Mouse (Mus musculus) embryonic facial prominence, embryonic 10.5 days (tissue): ENCODE measurements around the gene Eftud2. TPM values are rescaled to one million over a fixed set of nuclear protein-coding genes. Genes with fewer than 3 reads are reported as not detected.

ENCODE experiments used
- DNase-seq: peaks from one replicate; pipeline ENCODE4 v3.0.0-alpha.2; 2017; ENCODE audit warnings: low spot score
- H3K27ac ChIP-seq: fragments of 300-500 bp; sonication (generic); replicated peaks from 2 replicates; pipeline ENCODE4 v1.5.1; 2016; ENCODE audit warnings: mild to moderate bottlenecking
- H3K27me3 ChIP-seq: fragments of 300-500 bp; sonication (generic); replicated peaks from 2 replicates; pipeline ENCODE4 v1.6.1; 2016; ENCODE audit warnings: low read depth, mild to moderate bottlenecking; ENCODE audit not compliant: poor library complexity, severe bottlenecking
- H3K36me3 ChIP-seq: fragments of 300-500 bp; sonication (generic); replicated peaks from 2 replicates; pipeline ENCODE4 v1.6.1; 2016; ENCODE audit warnings: mild to moderate bottlenecking, moderate library complexity
- H3K4me1 ChIP-seq: fragments of 300-500 bp; sonication (generic); 2 replicates; pipeline ENCODE4 v1.6.1; 2016
- H3K4me3 ChIP-seq: fragments of 300-500 bp; sonication (generic); 2 replicates; pipeline ENCODE4 v1.5.1; 2016; ENCODE audit warnings: mild to moderate bottlenecking, moderate library complexity
- H3K9me3 ChIP-seq: fragments of 300-500 bp; sonication (generic); 2 replicates; pipeline ENCODE4 v1.6.1; 2016; ENCODE audit warnings: mild to moderate bottlenecking
- WGBS: fragments of 180-500 bp; shearing (Covaris S2); methylation state at CpG from one replicate; pipeline ENCODE4 v1.1.7; 2016; 5-methylcytosine and 5-hydroxymethylcytosine counted together
- polyA plus RNA-seq: library from polyadenylated mRNA; unstranded; fragments of >200 nt; fragmentation: Nextera tagmentation; extraction: Ambion mirVana; gene quantifications from 2 replicates; pipeline ENCODE4 v1.2.1, GENCODE M21; 2016

Eftud2 gene
- polyA plus RNA-seq, 1 experiment from 2014 or later: 347 TPM

DNA sequence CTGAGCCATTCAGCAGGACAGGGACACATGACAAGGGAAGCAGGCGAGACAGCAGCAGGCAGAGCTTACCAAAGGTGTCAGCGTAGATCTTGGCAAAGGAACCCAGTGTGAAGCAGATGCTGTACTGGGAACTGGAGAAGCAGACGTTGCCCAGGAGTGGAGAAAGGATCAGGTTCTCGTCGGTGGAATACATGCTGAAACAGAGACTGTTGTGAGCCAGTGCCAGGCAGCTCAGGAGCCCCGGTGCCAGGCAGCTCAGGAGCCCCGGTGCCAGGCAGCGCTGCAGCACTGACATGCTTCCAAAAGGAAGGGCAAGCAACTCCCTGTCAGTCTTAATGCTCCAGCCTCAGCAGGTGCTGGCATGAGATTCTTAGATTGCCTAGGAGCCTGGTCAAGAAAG lies 20.9 kb downstream of the Eftud2 start:
- peaks cover 24% of the 10 kb centered on the region for H3K4me1 ChIP-seq
- WGBS: 94% methylated on average over 8 of the region's 8 CpGs
- H3K4me3 ChIP-seq: no peak overlapping the region
- H3K36me3 ChIP-seq: peaks cover 100% of the 10 kb centered on the region
- H3K27ac ChIP-seq: no peak overlapping the region
- no peaks in the 10 kb centered on the region for H3K27me3 ChIP-seq
- H3K9me3 ChIP-seq: no peaks in the 10 kb centered on the region
- DNase-seq: no peak

DNA sequence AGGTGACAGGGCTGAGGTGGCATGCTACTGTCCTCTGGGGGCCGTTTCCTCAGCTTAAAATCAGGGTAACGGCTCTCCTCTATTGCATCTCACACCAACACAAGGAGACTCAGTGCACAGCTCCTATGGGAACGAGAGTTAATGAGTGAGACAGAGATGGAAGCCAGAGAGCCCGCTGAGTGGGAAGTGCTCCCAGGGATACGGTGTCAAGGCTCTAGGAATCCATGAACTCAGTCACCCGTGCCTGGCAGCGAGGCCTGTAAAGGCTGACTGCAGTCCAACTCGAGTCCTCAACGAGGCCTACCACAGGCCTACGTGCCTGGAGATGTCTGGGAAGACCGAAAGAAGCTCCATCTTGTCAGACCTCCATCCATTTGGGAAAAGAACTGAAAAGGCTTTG lies 21.8 kb downstream of the Eftud2 start:
- WGBS: 91% methylated on average over 11 of the region's 11 CpGs
- Histone ChIP-seq H3K27me3 (no peaks in the 10 kb centered on the region), H3K36me3 (peaks cover 100% of the 10 kb centered on the region), H3K4me1 (peaks cover 24% of the 10 kb centered on the region), H3K9me3 (no peaks in the 10 kb centered on the region), H3K27ac (no peak overlapping the region), H3K4me3 (no peak overlapping the region)
- no peak for DNase-seq

DNA sequence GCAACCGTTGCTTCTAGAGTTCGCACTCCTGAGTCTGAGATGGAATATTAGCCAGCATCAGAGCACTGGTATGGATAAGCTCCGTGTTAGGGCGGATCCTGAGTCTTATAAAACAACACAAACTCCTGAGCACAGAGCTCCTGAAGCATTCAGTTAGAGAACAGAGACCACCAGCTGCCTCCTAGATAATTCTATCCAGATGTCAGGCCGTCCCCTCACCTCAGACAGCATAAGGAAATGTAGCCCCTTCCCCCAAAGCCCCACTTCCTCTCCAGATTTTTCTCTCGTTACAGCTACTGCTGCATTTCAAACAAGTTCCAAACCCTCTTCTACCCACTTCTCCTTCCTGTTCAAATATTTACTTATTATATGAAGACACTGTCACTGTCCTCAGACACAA lies 24.8 kb downstream of the Eftud2 start:
- WGBS: 56% methylated on average over 6 of the region's 6 CpGs
- H3K36me3 ChIP-seq: peaks cover 100% of the 10 kb centered on the region
- no peak overlapping the region for H3K4me3 ChIP-seq
- H3K27me3 ChIP-seq: no peaks in the 10 kb centered on the region
- H3K27ac ChIP-seq: peak overlapping the region; percentile 57
- DNase-seq: peak; percentile 64
- no peaks in the 10 kb centered on the region for H3K9me3 ChIP-seq
- H3K4me1 ChIP-seq: peaks cover 24% of the 10 kb centered on the region

DNA sequence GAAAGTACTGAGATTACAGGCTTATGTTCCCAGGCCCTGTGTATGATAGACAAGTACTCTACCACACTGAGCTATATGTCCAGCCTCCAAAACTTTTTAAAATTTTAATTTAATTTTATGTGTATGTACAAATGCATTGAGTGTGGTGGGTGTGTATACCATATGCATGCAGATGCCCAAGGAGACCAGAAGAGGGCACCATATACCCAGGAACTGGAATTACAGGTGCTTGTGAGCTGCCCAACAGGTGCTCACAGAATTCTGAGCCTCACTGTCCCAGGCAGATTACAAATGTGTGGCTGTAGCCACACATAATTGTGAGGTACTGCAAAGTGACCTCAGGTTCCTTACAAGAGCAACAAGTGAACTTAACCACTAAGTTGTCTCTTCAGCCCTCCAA lies 27.0 kb downstream of the Eftud2 start:
- Histone ChIP-seq H3K9me3 (no peaks in the 10 kb centered on the region), H3K27me3 (no peaks in the 10 kb centered on the region), H3K4me1 (peaks cover 24% of the 10 kb centered on the region), H3K36me3 (peaks cover 100% of the 10 kb centered on the region), H3K27ac (no peak overlapping the region), H3K4me3 (no peak overlapping the region)
- DNase-seq: no peak

DNA sequence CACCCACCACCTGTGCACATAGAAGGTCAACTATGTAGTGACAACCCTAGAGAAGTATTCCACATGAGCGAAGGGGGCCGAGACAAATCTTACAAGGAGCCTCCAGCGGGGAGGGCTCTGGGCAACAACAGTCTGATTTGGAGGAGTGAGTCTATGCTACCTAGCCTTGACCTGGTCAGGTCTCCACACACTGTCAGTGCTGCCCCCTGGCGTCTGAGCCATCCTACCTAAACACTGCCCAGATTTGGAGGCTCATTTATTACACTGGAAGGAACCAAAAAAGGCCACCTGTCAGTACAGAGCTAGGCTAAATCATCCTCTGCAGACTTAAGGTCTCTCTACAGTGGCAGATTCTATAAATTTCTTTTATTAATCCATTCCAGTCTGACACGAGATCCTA lies 28.9 kb downstream of the Eftud2 start:
- Histone ChIP-seq H3K36me3 (peaks cover 100% of the 10 kb centered on the region), H3K27me3 (no peaks in the 10 kb centered on the region), H3K4me1 (peaks cover 18% of the 10 kb centered on the region), H3K4me3 (no peak overlapping the region), H3K27ac (no peak overlapping the region), H3K9me3 (no peaks in the 10 kb centered on the region)
- 71% methylated on average over 5 of the region's 5 CpGs for WGBS
- DNase-seq: peak; percentile 73

DNA sequence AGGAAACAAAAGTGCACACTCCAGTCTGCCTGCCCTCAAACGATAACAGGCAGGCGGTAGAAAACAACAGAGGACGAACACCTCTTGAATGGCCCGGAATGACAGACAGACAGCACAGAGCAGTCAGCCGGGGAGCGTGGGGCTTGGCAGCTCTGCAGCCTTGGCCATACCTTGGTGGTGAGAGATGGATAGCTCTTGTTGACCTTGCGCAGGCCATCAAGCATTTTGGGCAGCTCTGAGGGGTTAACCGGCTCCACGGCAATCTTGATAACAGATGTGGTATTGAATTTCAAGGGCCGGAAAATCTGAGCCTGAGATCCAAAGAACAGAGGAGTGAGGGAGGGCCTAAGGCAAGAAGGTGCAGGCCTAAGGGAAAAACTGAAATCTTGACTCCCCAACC lies 34.9 kb downstream of the Eftud2 start:
- Histone ChIP-seq H3K9me3 (no peaks in the 10 kb centered on the region), H3K36me3 (peaks cover 100% of the 10 kb centered on the region), H3K4me3 (no peak overlapping the region), H3K27ac (no peak overlapping the region), H3K27me3 (no peaks in the 10 kb centered on the region), H3K4me1 (no peaks in the 10 kb centered on the region)
- 76% methylated on average over 10 of the region's 10 CpGs for WGBS
- DNase-seq: no peak

DNA sequence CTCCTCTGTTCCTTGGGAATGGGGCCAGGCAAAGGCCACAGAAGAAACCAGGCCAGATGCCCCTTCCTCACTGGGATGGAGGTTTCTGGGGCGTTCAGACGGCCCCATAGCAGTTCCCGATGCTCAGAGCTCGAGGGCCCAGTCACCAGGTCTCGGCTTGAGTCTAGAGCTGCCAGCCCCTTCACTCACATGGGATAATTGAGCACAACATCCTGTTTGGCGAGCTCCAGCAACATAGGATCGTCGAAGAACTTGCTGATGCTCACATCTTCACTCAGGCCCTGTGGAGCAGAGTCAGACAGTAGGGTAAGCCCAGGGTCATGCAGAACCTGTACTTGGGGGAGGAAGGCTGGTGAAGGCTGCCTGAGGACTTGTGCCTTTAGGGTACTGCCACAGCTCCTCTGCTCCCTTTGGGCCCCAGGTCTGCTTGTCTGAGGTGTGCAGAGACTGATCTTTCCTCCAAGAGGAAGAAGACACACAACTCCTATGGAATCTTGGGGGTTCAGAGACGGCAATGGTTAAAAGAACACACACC lies 42.1 kb downstream of the Eftud2 start:
- no peaks in the 10 kb centered on the region for H3K9me3 ChIP-seq
- H3K36me3 ChIP-seq: peaks cover 83% of the 10 kb centered on the region
- no peaks in the 10 kb centered on the region for H3K4me1 ChIP-seq
- H3K27me3 ChIP-seq: no peaks in the 10 kb centered on the region
- DNase-seq: no peak
- no peak overlapping the region for H3K27ac ChIP-seq
- WGBS: 89% methylated on average over 9 of the region's 9 CpGs
- no peak overlapping the region for H3K4me3 ChIP-seq

DNA sequence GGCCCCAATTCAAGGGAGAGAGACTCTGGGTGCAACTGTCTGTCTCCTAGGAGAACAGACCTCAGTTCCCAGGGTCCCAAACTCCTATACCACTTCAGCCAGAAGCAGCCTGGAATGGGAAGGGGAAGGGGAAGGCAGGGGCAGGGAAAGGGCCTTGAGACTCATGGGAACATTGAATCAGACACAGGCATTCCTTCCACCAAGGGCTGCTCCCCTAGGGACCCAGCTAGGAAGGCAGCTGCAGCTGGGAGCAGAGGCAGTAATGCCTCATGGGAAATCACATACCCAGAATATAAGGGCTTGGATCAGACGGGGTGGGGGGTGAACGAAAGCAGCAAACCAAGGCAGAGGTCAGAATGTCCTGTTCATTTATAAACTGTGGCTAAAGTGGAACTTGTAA lies 42.7 kb downstream of the Eftud2 start:
- no peaks in the 10 kb centered on the region for H3K9me3 ChIP-seq
- no peaks in the 10 kb centered on the region for H3K27me3 ChIP-seq
- WGBS: 93% methylated on average over 2 of the region's 2 CpGs
- 0 out of 2 replicates have a peak, but pooled peaks cover under 1% of the 10 kb centered on the region for H3K4me1 ChIP-seq
- H3K4me3 ChIP-seq: no peak overlapping the region
- no peak overlapping the region for H3K27ac ChIP-seq
- DNase-seq: no peak
- peaks cover 78% of the 10 kb centered on the region for H3K36me3 ChIP-seq

DNA sequence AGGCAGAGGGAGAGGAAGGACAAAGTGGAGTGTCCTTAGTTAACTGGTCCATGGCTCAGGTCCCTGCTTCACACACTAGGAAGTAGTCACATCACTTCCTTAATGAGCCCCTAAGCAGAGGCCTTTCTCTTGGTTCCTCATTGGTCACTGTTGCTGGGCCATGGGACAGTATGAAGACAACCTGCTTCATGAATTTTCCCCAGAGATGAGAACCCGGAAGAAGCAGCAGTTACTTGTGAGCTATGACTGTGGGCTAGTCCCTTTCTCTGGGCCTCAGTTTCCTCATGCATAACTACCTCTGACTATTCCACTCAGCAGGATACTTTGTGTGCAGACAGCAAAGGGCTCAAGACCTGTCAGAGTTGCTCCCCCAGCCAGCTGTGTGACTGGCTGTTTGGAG lies 43.4 kb downstream of the Eftud2 start:
- Histone ChIP-seq H3K36me3 (peaks cover 70% of the 10 kb centered on the region), H3K4me3 (no peak overlapping the region), H3K9me3 (no peaks in the 10 kb centered on the region), H3K27ac (no peak overlapping the region), H3K4me1 (0 out of 2 replicates have a peak, but pooled peaks cover 6% of the 10 kb centered on the region), H3K27me3 (no peaks in the 10 kb centered on the region)
- no peak for DNase-seq
- WGBS: 85% methylated on average over 1 of the region's 1 CpGs

DNA sequence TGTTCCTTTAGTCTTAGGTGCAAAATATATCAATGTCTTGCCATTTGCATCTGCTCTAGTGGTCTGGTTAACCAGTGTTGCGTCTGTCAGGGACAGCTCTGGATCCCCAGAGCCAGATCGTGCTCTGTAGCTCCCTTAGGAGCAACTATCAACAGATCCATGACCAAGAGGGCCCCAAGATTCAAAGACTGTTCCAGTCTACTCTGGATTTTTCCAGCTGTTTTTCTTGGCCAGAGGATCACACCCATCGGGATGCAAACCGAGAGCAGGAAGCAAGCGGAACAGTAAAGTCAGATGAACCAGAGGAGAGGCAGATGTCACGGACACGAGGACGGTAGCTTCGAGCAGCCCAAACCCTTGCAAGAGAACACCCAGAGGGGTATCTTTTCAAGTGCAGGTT lies 44.6 kb downstream of the Eftud2 start:
- H3K4me1 ChIP-seq: 0 out of 2 replicates have a peak, but pooled peaks cover 6% of the 10 kb centered on the region
- no peaks in the 10 kb centered on the region for H3K9me3 ChIP-seq
- H3K36me3 ChIP-seq: peaks cover 58% of the 10 kb centered on the region
- 91% methylated on average over 9 of the region's 9 CpGs for whole genome bisulfite sequencing
- H3K27ac ChIP-seq: no peak overlapping the region
- H3K27me3 ChIP-seq: 0 out of 2 replicates have a peak, but pooled peaks cover 2% of the 10 kb centered on the region
- no peak overlapping the region for H3K4me3 ChIP-seq
- DNase-seq: no peak

DNA sequence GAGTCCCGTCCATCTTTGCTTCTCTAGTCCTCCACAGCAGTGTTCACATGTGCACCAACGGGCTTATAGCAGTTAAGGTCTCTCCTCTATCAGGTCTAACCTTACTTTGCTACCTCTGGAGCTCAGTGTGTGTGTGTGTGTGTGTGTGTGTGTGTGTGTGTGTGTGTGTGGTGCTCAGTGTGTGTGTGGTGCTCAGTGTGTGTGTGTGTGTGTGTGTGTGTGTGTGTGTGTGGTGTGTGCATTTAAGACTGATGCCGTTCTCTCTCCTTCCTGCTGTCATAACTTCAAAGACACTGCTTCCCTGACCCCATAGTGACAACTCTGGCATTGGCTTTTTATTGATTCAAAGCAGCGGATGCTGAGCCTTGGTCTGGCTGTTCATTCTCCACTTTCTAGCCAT lies 45.2 kb downstream of the Eftud2 start, which contains the start of gene Higd1b:
Gene Higd1b (plus strand): TSS at position 301 of the 400 bp plus-strand sequence.
- 80% methylated on average over 4 of the region's 4 CpGs for WGBS
- Histone ChIP-seq H3K4me3 (no peak within 1 kb of the TSS), H3K9me3 (no peaks in the 10 kb centered on the region), H3K27ac (no peak within 1 kb of the TSS), H3K36me3 (peaks cover 52% of the 10 kb centered on the region), H3K27me3 (0 out of 2 replicates have a peak, but pooled peaks cover 6% of the 10 kb centered on the region), H3K4me1 (0 out of 2 replicates have a peak, but pooled peaks cover 6% of the 10 kb centered on the region)
- no peak for DNase-seq

DNA sequence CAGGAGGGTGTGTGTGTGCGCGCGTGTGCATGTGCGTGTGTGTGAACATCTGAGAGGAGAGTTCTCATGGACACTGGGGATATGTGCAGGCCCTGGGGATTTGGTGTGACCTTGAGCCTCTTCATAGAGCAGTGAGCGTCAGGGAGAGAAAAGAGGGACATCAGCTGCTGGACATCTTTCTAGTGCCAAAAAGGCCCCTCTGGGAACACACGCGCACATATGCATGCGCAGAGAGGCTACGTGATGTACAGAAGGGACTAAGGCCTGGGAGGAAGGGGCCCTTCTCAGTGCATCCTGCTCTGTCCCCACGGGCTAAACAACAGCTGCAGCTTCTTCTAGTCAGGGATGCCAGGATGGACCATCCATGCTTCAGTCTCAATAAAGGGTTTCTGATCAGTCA lies 46.6 kb downstream of the Eftud2 start:
- 0 out of 2 replicates have a peak, but pooled peaks cover 6% of the 10 kb centered on the region for H3K4me1 ChIP-seq
- H3K9me3 ChIP-seq: no peaks in the 10 kb centered on the region
- H3K27ac ChIP-seq: no peak overlapping the region
- 89% methylated on average over 10 of the region's 10 CpGs for WGBS
- H3K36me3 ChIP-seq: peaks cover 39% of the 10 kb centered on the region
- no peak overlapping the region for H3K4me3 ChIP-seq
- H3K27me3 ChIP-seq: 0 out of 2 replicates have a peak, but pooled peaks cover 6% of the 10 kb centered on the region
- DNase-seq: no peak

DNA sequence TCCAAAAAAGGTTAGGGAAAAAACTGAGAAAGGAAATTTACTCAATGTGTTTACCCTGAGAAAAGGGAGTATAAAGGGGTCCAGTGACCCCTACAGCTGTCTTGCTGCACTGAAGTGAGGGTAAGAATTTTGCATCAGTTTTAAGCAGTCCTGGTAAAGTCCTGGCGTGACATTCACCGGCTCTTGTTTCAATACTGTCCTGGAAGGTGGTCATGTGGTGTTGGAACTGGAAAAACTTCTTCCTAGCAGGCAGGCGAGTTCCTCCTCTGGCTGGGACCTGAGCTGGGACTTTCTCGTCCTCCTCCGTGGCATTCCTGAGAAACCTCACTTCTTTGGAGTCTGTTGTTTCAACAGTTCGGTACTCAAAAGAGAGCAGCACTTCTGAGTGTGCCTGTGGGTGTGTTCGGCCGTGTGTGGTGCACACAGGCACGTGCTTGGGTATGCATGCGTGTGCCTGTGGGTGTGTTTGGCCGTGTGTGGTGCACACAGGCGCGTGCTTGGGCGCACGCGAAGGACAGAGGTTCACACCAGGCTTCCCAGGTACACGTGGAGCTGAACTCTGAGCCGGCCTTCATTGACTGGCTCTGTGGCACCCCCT lies 48.0 kb downstream of the Eftud2 start:
- 0 out of 2 replicates have a peak, but pooled peaks cover 6% of the 10 kb centered on the region for H3K27me3 ChIP-seq
- no peak overlapping the region for H3K4me3 ChIP-seq
- H3K9me3 ChIP-seq: no peaks in the 10 kb centered on the region; the same call in 1 of the 2 replicates
- peak overlapping the region; percentile 41; the same call in 1 of the 2 replicates for H3K27ac ChIP-seq
- no peak for DNase-seq
- H3K4me1 ChIP-seq: 0 out of 2 replicates have a peak, but pooled peaks cover 8% of the 10 kb centered on the region
- 72% methylated on average over 18 of the region's 18 CpGs for WGBS
- peaks cover 24% of the 10 kb centered on the region for H3K36me3 ChIP-seq
